Mouse (Mus musculus) midbrain, embryonic 15.5 days (tissue): ENCODE results near the gene Cecr2. TPM values are rescaled to one million over a fixed set of nuclear protein-coding genes. Genes with fewer than 3 reads are reported as not detected.
"Not testable (repeated sequence)": the region's sequence is repeated elsewhere in the genome, so short reads cannot be mapped to it uniquely, and the experiment has no call there.

Source experiments
- ATAC-seq: fragments of 200-750 bp; cut with Nextera tagmentation; replicated peaks from 2 replicates; pipeline ENCODE4 v1.8.0; 2017; ENCODE audit warnings: moderate TSS enrichment
- H3K27ac ChIP-seq: fragments of 300-500 bp; sonication (generic); 2 replicates; pipeline ENCODE4 v1.5.1; 2015; ENCODE audit warnings: mild to moderate bottlenecking, inconsistent platforms
- H3K27me3 ChIP-seq: fragments of 300-500 bp; sonication (generic); replicated peaks from 2 replicates; pipeline ENCODE4 v1.6.1; 2015; ENCODE audit warnings: inconsistent platforms
- H3K36me3 ChIP-seq: fragments of 300-500 bp; sonication (generic); replicated peaks from 2 replicates; pipeline ENCODE4 v1.6.1; 2015; ENCODE audit warnings: inconsistent platforms
- H3K4me1 ChIP-seq: fragments of 300-500 bp; sonication (generic); 2 replicates; pipeline ENCODE4 v1.6.1; 2015; ENCODE audit warnings: inconsistent platforms
- H3K4me2 ChIP-seq: fragments of 300-500 bp; sonication (generic); 2 replicates; pipeline ENCODE4 v1.6.1; 2015; ENCODE audit warnings: inconsistent platforms, mild to moderate bottlenecking, moderate library complexity
- H3K4me3 ChIP-seq: fragments of 300-500 bp; sonication (generic); 2 replicates; pipeline ENCODE4 v1.5.1; 2015; ENCODE audit warnings: mild to moderate bottlenecking, inconsistent platforms
- H3K9ac ChIP-seq: fragments of 300-500 bp; sonication (generic); 2 replicates; pipeline ENCODE4 v1.6.1; 2015; ENCODE audit warnings: mild to moderate bottlenecking, inconsistent platforms
- H3K9me3 ChIP-seq: fragments of 300-500 bp; sonication (generic); 2 replicates; pipeline ENCODE4 v1.6.1; 2016; ENCODE audit warnings: inconsistent platforms
- WGBS: fragments of 180-500 bp; shearing (Covaris S2); methylation state at CpG from one replicate; pipeline ENCODE4 v1.1.7; 2015; ENCODE audit warnings: mixed read lengths; 5-methylcytosine and 5-hydroxymethylcytosine counted together
- polyA plus RNA-seq: library from polyadenylated mRNA; unstranded; fragments of >200 nt; fragmentation: Nextera tagmentation; extraction: Ambion mirVana; gene quantifications from 2 replicates; pipeline ENCODE4 v1.2.1, GENCODE M21; 2015

Cecr2 gene
- polyA plus RNA-seq, 1 experiment from 2014 or later, result 2.7 TPM

GRCm38 (mm10) chr6:120644346-120645299, 21.5 kb upstream of the Cecr2 start:
- H3K4me3 ChIP-seq, result no peak overlapping the region
- H3K4me2 ChIP-seq, result no peak overlapping the region
- no peak for ATAC-seq
- H3K9ac ChIP-seq, result no peak overlapping the region
- no peaks in the 10 kb centered on the region for H3K4me1 ChIP-seq
- no peaks in the 10 kb centered on the region for H3K9me3 ChIP-seq
- WGBS, result 44% methylated on average over 23 of the region's 23 CpGs
- H3K36me3 ChIP-seq, result no peaks in the 10 kb centered on the region
- no peaks in the 10 kb centered on the region for H3K27me3 ChIP-seq
- H3K27ac ChIP-seq, result no peak overlapping the region

GRCm38 (mm10) chr6:120647246-120648028, 18.7 kb upstream of the Cecr2 start:
- H3K36me3 ChIP-seq, ATAC-seq: not testable (repeated sequence)
- WGBS, result 87% methylated on average over 3 of the region's 4 CpGs

GRCm38 (mm10) chr6:120648205-120648604, 18.0 kb upstream of the Cecr2 start:
- H3K9ac ChIP-seq, result no peak overlapping the region
- WGBS, result 86% methylated on average over 5 of the region's 5 CpGs
- no peaks in the 10 kb centered on the region for H3K9me3 ChIP-seq
- H3K4me3 ChIP-seq, result no peak overlapping the region
- no peak overlapping the region for H3K4me2 ChIP-seq
- no peaks in the 10 kb centered on the region for H3K36me3 ChIP-seq
- no peaks in the 10 kb centered on the region for H3K27me3 ChIP-seq
- no peak for ATAC-seq
- no peaks in the 10 kb centered on the region for H3K4me1 ChIP-seq
- no peak overlapping the region for H3K27ac ChIP-seq

More at GRCm38 (mm10) chr6:120647246-120648028, 18.7 kb upstream of the Cecr2 start:
- not testable (repeated sequence) for H3K27ac ChIP-seq, H3K4me3 ChIP-seq, H3K27me3 ChIP-seq, H3K9me3 ChIP-seq, H3K4me1 ChIP-seq, H3K4me2 ChIP-seq, H3K9ac ChIP-seq

- H3K27me3 ChIP-seq, result no peaks in the 10 kb centered on the region
- H3K4me1 ChIP-seq, result no peaks in the 10 kb centered on the region
- H3K9me3 ChIP-seq, result no peaks in the 10 kb centered on the region
- H3K36me3 ChIP-seq, result no peaks in the 10 kb centered on the region
- H3K9ac ChIP-seq, result no peak overlapping the region
- no peak for ATAC-seq
- 15% methylated on average over 7 of the region's 7 CpGs for WGBS
- H3K4me2 ChIP-seq, result no peak overlapping the region
- H3K4me3 ChIP-seq, result no peak overlapping the region
- no peak overlapping the region for H3K27ac ChIP-seq
Measured at GRCm38 (mm10) chr6:120652666-120653065, 13.5 kb upstream of the Cecr2 start.

- no peak overlapping the region for H3K4me2 ChIP-seq
- H3K9me3 ChIP-seq, result no peaks in the 10 kb centered on the region
- no peaks in the 10 kb centered on the region for H3K27me3 ChIP-seq
- H3K4me3 ChIP-seq, result no peak overlapping the region
- no peaks in the 10 kb centered on the region for H3K36me3 ChIP-seq
- H3K27ac ChIP-seq, result no peak overlapping the region
- no peak overlapping the region for H3K9ac ChIP-seq
- H3K4me1 ChIP-seq, result no peaks in the 10 kb centered on the region
- ATAC-seq, result no peak
- 89% methylated on average over 3 of the region's 3 CpGs for WGBS
Measured at GRCm38 (mm10) chr6:120655702-120656101, 10.5 kb upstream of the Cecr2 start.

- Histone ChIP-seq H3K27me3 (no peaks in the 10 kb centered on the region), H3K4me3 (no peak overlapping the region), H3K36me3 (no peaks in the 10 kb centered on the region), H3K4me2 (no peak overlapping the region), H3K9me3 (no peaks in the 10 kb centered on the region), H3K4me1 (no peaks in the 10 kb centered on the region), H3K9ac (no peak overlapping the region), H3K27ac (no peak overlapping the region)
- no peak for ATAC-seq
- 71% methylated on average over 7 of the region's 7 CpGs for WGBS
Measured at GRCm38 (mm10) chr6:120658848-120659247, 7.3 kb upstream of the Cecr2 start.

GRCm38 (mm10) chr6:120665415-120665815, 754 bp upstream of the Cecr2 start:
- peak overlapping the region; percentile 95 for H3K4me3 ChIP-seq
- ATAC-seq, result peak; percentile 73
- under 1% methylated on average over 21 of the region's 21 CpGs for WGBS

GRCm38 (mm10) chr6:120666761-120667421, 722 bp downstream of the Cecr2 start:
- ATAC-seq, result peak; percentile 45
- H3K9ac ChIP-seq, result peak overlapping the region; percentile 79
- H3K4me1 ChIP-seq, result peaks cover 14% of the 10 kb centered on the region
- peaks cover 3% of the 10 kb centered on the region; the same call in 1 of the 2 replicates for H3K27me3 ChIP-seq
- H3K36me3 ChIP-seq, result no peaks in the 10 kb centered on the region
- WGBS, result under 1% methylated on average over 83 of the region's 87 CpGs
- H3K4me3 ChIP-seq, result peak overlapping the region; percentile 95
- H3K27ac ChIP-seq, result peak overlapping the region; percentile 93
- H3K9me3 ChIP-seq, result no peaks in the 10 kb centered on the region
- peak overlapping the region; percentile 99 for H3K4me2 ChIP-seq

More at GRCm38 (mm10) chr6:120665415-120665815, 754 bp upstream of the Cecr2 start:
- Histone ChIP-seq H3K36me3 (no peaks in the 10 kb centered on the region), H3K27ac (peak overlapping the region; percentile 93), H3K27me3 (peaks cover 3% of the 10 kb centered on the region; the same call in 1 of the 2 replicates), H3K4me1 (peaks cover 14% of the 10 kb centered on the region), H3K4me2 (peak overlapping the region; percentile 99), H3K9ac (peak overlapping the region; percentile 79), H3K9me3 (no peaks in the 10 kb centered on the region)

GRCm38 (mm10) chr6:120667422-120667781, 1.2 kb downstream of the Cecr2 start:
- Histone ChIP-seq H3K27ac (peak overlapping the region; percentile 93), H3K9me3 (no peaks in the 10 kb centered on the region), H3K9ac (peak overlapping the region; percentile 79), H3K27me3 (peaks cover 3% of the 10 kb centered on the region; the same call in 1 of the 2 replicates), H3K36me3 (no peaks in the 10 kb centered on the region), H3K4me1 (peaks cover 14% of the 10 kb centered on the region), H3K4me2 (peak overlapping the region; percentile 99), H3K4me3 (peak overlapping the region; percentile 95)
- ATAC-seq, result no peak
- WGBS, result under 1% methylated on average over 7 of the region's 7 CpGs

GRCm38 (mm10) chr6:120667911-120668310, 1.7 kb downstream of the Cecr2 start:
- Histone ChIP-seq H3K9me3 (no peaks in the 10 kb centered on the region), H3K9ac (no peak overlapping the region), H3K27me3 (peaks cover 3% of the 10 kb centered on the region; the same call in 1 of the 2 replicates), H3K36me3 (no peaks in the 10 kb centered on the region), H3K4me3 (peak overlapping the region; percentile 95), H3K4me1 (peaks cover 14% of the 10 kb centered on the region), H3K4me2 (peak overlapping the region; percentile 99), H3K27ac (no peak overlapping the region)
- no peak for ATAC-seq
- 18% methylated on average over 7 of the region's 7 CpGs for WGBS

- H3K27ac ChIP-seq, result no peak overlapping the region
- no peaks in the 10 kb centered on the region for H3K9me3 ChIP-seq
- 76% methylated on average over 5 of the region's 5 CpGs for WGBS
- no peak for ATAC-seq
- H3K9ac ChIP-seq, result no peak overlapping the region
- H3K27me3 ChIP-seq, result no peaks in the 10 kb centered on the region
- H3K36me3 ChIP-seq, result no peaks in the 10 kb centered on the region
- no peak overlapping the region for H3K4me2 ChIP-seq
- H3K4me1 ChIP-seq, result no peaks in the 10 kb centered on the region
- no peak overlapping the region for H3K4me3 ChIP-seq
Measured at GRCm38 (mm10) chr6:120674121-120674520, 8.0 kb downstream of the Cecr2 start.

- no peak for ATAC-seq
- no peak overlapping the region for H3K27ac ChIP-seq
- no peaks in the 10 kb centered on the region for H3K27me3 ChIP-seq
- H3K4me2 ChIP-seq, result no peak overlapping the region
- H3K9me3 ChIP-seq, result no peaks in the 10 kb centered on the region
- H3K36me3 ChIP-seq, result no peaks in the 10 kb centered on the region
- no peak overlapping the region for H3K4me3 ChIP-seq
- H3K4me1 ChIP-seq, result no peaks in the 10 kb centered on the region
- WGBS, result 89% methylated on average over 4 of the region's 4 CpGs
- H3K9ac ChIP-seq, result no peak overlapping the region
Measured at GRCm38 (mm10) chr6:120674881-120675280, 8.7 kb downstream of the Cecr2 start.
